Mouse (Mus musculus): ENCODE results near the gene Olfr132. TPM values are rescaled to one million over a fixed set of nuclear protein-coding genes. Genes with fewer than 3 reads are reported as not detected.
"Not testable (repeated sequence)": the region's sequence is repeated elsewhere in the genome, so short reads cannot be mapped to it uniquely, and the experiment has no call there.

Gene Olfr132
- not detected in 3 replicates for total RNA-seq (2017)

DNA sequence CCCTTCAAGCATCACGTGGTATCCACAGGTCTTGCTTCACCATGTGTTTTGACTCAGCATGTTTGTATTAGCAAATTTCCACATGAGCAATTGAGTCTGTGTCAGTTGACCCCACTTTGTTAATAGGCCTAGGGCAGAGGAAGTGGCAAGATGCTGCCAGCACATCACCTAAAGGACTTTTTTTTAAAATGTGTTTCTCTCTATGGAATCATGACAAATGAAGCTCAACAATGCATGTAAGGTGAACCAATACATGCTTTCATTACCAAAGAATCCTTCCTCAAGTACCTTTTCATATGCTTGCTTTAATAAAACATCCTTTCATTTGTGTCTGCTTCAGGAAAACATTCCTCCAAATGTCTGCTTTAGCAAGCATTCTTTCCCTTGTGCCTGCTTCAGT, at the start of gene Olfr132:
Gene Olfr132, minus strand, starts transcription at position 101 of the 400 bp plus-strand sequence.
- ATAC-seq (replicated peaks; ENCODE audit: insufficient number of reproducible peaks, low FRiP score, low TSS enrichment, poor library complexity, severe bottlenecking) = no peak

DNA sequence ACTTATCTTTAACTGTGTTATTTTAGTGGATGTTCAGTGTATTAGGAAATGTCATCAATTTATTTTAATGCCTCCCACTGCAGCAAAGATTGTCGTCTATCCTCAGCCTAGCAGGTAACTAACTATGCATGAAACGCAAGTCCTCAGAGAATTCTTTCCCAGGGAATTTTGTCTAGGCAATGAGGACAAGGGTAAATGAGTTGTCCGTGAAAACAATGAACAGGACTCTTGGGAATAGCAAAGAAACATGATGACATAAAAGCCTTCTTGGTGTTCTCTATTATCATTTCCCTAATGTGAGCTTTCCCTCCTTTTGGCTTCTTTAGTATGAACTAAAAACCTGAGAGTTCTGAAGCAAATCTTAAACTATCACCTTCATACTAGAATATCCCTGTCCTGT, 36.8 kb upstream of the Olfr132 start, which contains the start of gene Olfr134:
Gene Olfr134, plus strand, starts transcription at position 301 of the 400 bp plus-strand sequence.
- ATAC-seq (replicated peaks; ENCODE audit: insufficient number of reproducible peaks, low FRiP score, low TSS enrichment, poor library complexity, severe bottlenecking) = no peak

DNA sequence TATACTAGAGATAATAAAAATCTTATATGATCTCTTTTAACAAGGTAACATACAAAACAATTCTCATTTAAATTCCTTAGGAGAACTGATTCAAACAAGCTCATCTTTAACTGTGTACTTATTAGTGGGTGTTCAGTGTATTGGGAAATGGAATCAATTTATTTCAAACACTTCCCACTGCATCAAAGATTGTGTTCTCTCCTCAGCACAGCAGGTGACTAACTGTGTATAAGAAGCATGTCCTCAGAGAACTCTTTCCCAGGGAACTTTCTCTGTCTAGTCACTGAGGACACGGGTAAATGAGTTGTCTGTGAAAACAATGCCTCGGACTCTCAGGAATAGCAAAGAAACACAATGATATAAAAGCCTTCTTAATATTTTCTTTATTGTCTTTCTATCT, 10.7 kb upstream of the Olfr132 start, which contains the start of gene Olfr133:
Gene Olfr133, plus strand, starts transcription at position 301 of the 400 bp plus-strand sequence.
- no peak for ATAC-seq (replicated peaks; ENCODE audit: insufficient number of reproducible peaks, low FRiP score, low TSS enrichment, poor library complexity, severe bottlenecking)

DNA sequence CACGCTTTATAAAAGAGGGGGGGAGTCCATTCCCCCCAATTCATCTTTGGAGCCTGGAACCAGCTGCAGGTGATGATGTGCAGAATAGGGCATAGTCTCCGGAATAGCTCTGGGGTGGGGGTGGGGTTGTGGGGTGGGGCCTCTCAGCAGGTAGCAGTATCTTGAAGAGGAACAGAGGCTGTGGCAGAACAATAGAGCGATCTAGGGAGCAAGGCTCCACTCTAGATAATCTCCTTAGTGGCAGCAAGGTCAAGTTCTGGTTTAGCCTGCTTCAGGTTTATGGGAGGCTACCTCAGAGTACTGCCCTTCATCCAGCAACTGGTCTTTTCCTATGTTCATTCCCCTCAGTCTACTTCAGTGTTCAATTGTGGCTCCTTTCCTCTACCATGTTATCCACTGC, 9.0 kb downstream of the Olfr132 start:
- ATAC-seq (replicated peaks; ENCODE audit: insufficient number of reproducible peaks, low FRiP score, low TSS enrichment, poor library complexity, severe bottlenecking) = not testable (repeated sequence)

DNA sequence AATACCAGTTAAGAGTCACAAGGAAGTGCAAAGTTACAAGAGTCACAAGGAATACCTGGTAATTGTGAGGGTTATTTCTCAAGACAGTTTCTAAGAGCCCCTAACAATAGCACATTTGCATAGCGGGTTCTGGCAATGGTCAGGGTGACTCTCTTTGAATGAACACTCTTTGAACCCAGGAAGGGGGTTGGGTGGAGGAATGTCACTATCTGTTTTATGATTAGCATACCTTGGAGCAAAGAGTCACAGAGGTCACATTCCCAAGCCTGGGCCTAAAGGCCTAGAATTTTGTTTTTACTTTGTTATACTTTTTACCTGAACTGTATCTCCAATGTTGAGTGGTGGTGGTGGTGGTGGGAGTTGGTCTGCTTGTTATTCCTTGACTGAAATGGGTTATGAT, 10.1 kb downstream of the Olfr132 start:
- not testable (repeated sequence) for ATAC-seq (replicated peaks; ENCODE audit: insufficient number of reproducible peaks, low FRiP score, low TSS enrichment, poor library complexity, severe bottlenecking)

DNA sequence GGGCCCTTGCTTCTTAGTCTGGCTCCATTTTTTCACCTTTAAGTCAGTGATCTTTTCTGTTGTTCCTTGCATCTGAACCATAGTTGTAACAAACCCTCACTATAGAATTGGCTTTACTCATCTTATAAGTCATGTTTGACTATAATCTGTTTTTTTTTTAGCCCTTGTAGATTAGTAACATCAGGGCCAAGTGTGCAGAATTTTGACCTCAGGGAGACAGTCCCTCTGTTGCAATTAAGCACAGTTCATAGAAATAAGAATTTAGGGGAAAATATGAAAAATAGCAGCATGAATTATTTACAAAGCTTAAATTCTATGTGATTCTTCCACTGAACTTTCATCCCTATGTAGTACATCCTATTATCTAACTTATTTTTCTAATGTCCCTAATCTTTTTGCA, 45.7 kb downstream of the Olfr132 start, which contains the start of gene Olfr131:
Gene Olfr131, minus strand, starts transcription at position 101 of the 400 bp plus-strand sequence.
- ATAC-seq (replicated peaks; ENCODE audit: insufficient number of reproducible peaks, low FRiP score, low TSS enrichment, poor library complexity, severe bottlenecking) = no peak

DNA sequence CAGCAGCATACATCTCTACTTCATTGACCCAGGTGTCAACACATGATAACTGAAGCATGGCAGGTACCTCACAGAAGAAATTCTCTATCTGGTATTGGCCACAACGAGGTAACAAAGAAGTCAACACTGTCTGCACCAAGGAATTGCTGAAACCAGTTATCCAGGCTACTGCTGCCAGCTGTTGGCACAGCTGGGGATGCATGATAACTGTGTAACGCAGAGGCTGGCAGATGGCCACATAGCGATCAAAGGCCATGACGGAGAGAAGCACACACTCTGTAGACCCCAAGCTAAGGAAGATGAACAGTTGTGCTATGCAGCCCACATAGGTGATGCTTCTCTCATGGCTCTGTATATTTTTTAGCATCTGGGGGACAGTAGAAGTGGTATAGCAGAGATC, 52.0 kb downstream of the Olfr132 start:
- no peak for ATAC-seq (replicated peaks; ENCODE audit: insufficient number of reproducible peaks, low FRiP score, low TSS enrichment, poor library complexity, severe bottlenecking)

Other genes with a start within 250 kb of the Olfr132 start
- not detected in 3 replicates for gene Olfr127, start 234.1 kb downstream of the Olfr132 start, total RNA-seq (2017)
- not detected in 3 replicates for gene Olfr128, start 214.0 kb downstream of the Olfr132 start, total RNA-seq (2017)
- not detected in 3 replicates for gene Olfr761, start 181.4 kb downstream of the Olfr132 start, total RNA-seq (2017)
- gene Olfr129, start 74.4 kb downstream of the Olfr132 start, total RNA-seq (2017) = not detected in 3 replicates
- not detected in 3 replicates for gene Olfr130, start 70.6 kb downstream of the Olfr132 start, total RNA-seq (2017)
- not detected in 3 replicates for gene Olfr131, start 45.8 kb downstream of the Olfr132 start, total RNA-seq (2017)
- gene Olfr133, start 10.8 kb upstream of the Olfr132 start, total RNA-seq (2017) = not detected in 3 replicates
- not detected in 3 replicates for gene Olfr134, start 36.9 kb upstream of the Olfr132 start, total RNA-seq (2017)
- not detected in 3 replicates for gene Olfr135, start 69.8 kb upstream of the Olfr132 start, total RNA-seq (2017)
- not detected in 3 replicates for gene Olfr138, start 126.5 kb upstream of the Olfr132 start, total RNA-seq (2017)
- gene Olfr137, start 173.0 kb upstream of the Olfr132 start, total RNA-seq (2017) = not detected in 3 replicates
- not detected in 3 replicates for gene Olfr136, start 195.3 kb upstream of the Olfr132 start, total RNA-seq (2017)

All from monocyte, adult 5-6 weeks (primary cell).